Mouse (Mus musculus) heart, postnatal 0 days (tissue): ENCODE results near the gene Znrf1.

Experiments
- CTCF ChIP-seq: IDR thresholded peaks from 2 replicates; pipeline ENCODE4 v1.5.1; 2016; ENCODE audit warnings: antibody characterized with exemption, control low read depth, low read depth
- EP300 ChIP-seq: IDR thresholded peaks from 2 replicates; pipeline ENCODE4 v1.6.1; 2016; ENCODE audit warnings: antibody characterized with exemption, low read depth

GRCm38 (mm10) chr8:111594044-111594840 is 58.3 kb downstream of the Znrf1 start:
- no peak for TF ChIP-seq CTCF
- no peak for TF ChIP-seq EP300
